19 mouse cellular contexts compared by ENCODE assay signal in genomic region chr11:114871540-114871939, GRCm38 (mm10). TPM values are rescaled to one million over a fixed set of nuclear protein-coding genes. Genes with fewer than 3 reads are reported as not detected.
"Had no signal": no experiment of that assay in that cellular context is flagged by ENCODE, and none has a peak within 500 bp of the region (broad histone marks: within the 10 kb centered on the region; RNA-seq: fewer than 3 reads in every experiment).

No protein-coding gene starts in this region.

- H3K36me3 ChIP-seq: midbrain, embryonic 13.5 days; midbrain, embryonic 15.5 days; neural tube, embryonic 13.5 days; neural tube, embryonic 15.5 days had no signal

- ATAC-seq: midbrain, embryonic 13.5 days; midbrain, embryonic 15.5 days had no signal

- H3K9ac ChIP-seq: lung, embryonic 14.5 days; midbrain, embryonic 13.5 days; midbrain, embryonic 15.5 days; neural tube, embryonic 13.5 days; neural tube, embryonic 15.5 days had no signal

- H3K27me3 ChIP-seq: midbrain, embryonic 13.5 days; midbrain, embryonic 15.5 days; neural tube, embryonic 13.5 days; neural tube, embryonic 15.5 days had no signal

- H3K9me3 ChIP-seq: midbrain, embryonic 10.5 days; midbrain, embryonic 13.5 days; midbrain, embryonic 15.5 days; neural tube, embryonic 13.5 days; neural tube, embryonic 15.5 days had no signal

- H3K27ac ChIP-seq: midbrain, embryonic 10.5 days; midbrain, embryonic 13.5 days; midbrain, embryonic 15.5 days; neural tube, embryonic 13.5 days; neural tube, embryonic 15.5 days had no signal

- H3K4me3 ChIP-seq: midbrain, embryonic 10.5 days; midbrain, embryonic 13.5 days; midbrain, embryonic 15.5 days; myocyte; neural tube, embryonic 13.5 days; neural tube, embryonic 15.5 days had no signal

- H3K4me2 ChIP-seq: lung, embryonic 14.5 days; midbrain, embryonic 13.5 days; midbrain, embryonic 15.5 days; neural tube, embryonic 13.5 days; neural tube, embryonic 15.5 days had no signal

- DNase-seq: lung, adult 18-20 months; lung, embryonic 14.5 days; lung, postnatal 10 days; lung, postnatal 4 days; retina, postnatal 1 day; right cerebral cortex, adult 18-20 months; right cerebral cortex, postnatal 25 days; right cerebral cortex, postnatal 4 days; spleen, adult 18-20 months; thymus, adult 18-20 months; thymus, postnatal 14 days; thymus, postnatal 36 days had no signal

RNA-seq across cellular contexts. Expression of gene Gprc5c, which starts 20.6 kb away (rescaled TPM):
- total RNA-seq: megakaryocyte-erythroid progenitor cell, adult 5-6 weeks had no signal
